Mouse (Mus musculus) bone marrow macrophage, adult 2 months (primary cell): ENCODE results near the gene Gm17268. TPM values are rescaled to one million over a fixed set of nuclear protein-coding genes. Genes with fewer than 3 reads are reported as not detected.

Experiments
- H3K27ac ChIP-seq: 2 replicates; pipeline ENCODE4 v1.5.1; 2012; ENCODE audit warnings: low read depth, low read length; ENCODE audit not compliant: insufficient read depth
- H3K4me1 ChIP-seq: 2 replicates; pipeline ENCODE4 v1.6.1; 2012; ENCODE audit warnings: low read length; ENCODE audit not compliant: control insufficient read depth, insufficient read depth
- H3K4me3 ChIP-seq: 2 replicates; pipeline ENCODE4 v1.5.1; 2012; ENCODE audit warnings: mild to moderate bottlenecking, low read length, moderate library complexity; ENCODE audit not compliant: insufficient read depth
- CTCF ChIP-seq: IDR thresholded peaks from 2 replicates; pipeline ENCODE4 v1.5.1; 2012; ENCODE audit warnings: low read depth, mild to moderate bottlenecking, low read length, moderate library complexity
- POLR2A ChIP-seq: IDR thresholded peaks from 2 replicates; pipeline ENCODE4 v1.6.1; 2012; ENCODE audit warnings: mild to moderate bottlenecking, low read depth, low read length, borderline replicate concordance
- polyA plus RNA-seq: library from polyadenylated mRNA; stranded (reverse); fragments of >200 nt; gene quantifications from 2 replicates; pipeline ENCODE4 v1.2.4, GENCODE M21; 2012; ENCODE audit not compliant: missing spikeins, insufficient read depth, insufficient read length

Gm17268 gene
- polyA plus RNA-seq, 1 experiment: not detected

GRCm38 (mm10) chr11:82011411-82012193, 26.8 kb downstream of the Gm17268 start:
- H3K4me1 ChIP-seq: peaks cover 63% of the 10 kb centered on the region
- no peak for TF ChIP-seq POLR2A
- H3K4me3 ChIP-seq: no peak overlapping the region
- no peak overlapping the region for H3K27ac ChIP-seq

- Histone ChIP-seq H3K27ac (no peak overlapping the region), H3K4me3 (no peak overlapping the region), H3K4me1 (peaks cover 60% of the 10 kb centered on the region)
- TF ChIP-seq CTCF (no peak), POLR2A (no peak)
Observed at GRCm38 (mm10) chr11:82010115-82010514, 28.2 kb downstream of the Gm17268 start.

GRCm38 (mm10) chr11:82006796-82007423, 31.5 kb downstream of the Gm17268 start:
- TF ChIP-seq CTCF (no peak), POLR2A (no peak)
- peak overlapping the region; percentile 52 for H3K4me3 ChIP-seq
- H3K27ac ChIP-seq: peak overlapping the region; percentile 98

GRCm38 (mm10) chr11:82004810-82005209, 33.6 kb downstream of the Gm17268 start:
- peaks cover 72% of the 10 kb centered on the region for H3K4me1 ChIP-seq
- H3K27ac ChIP-seq: peak overlapping the region; percentile 92
- TF ChIP-seq CTCF: no peak
- no peak for TF ChIP-seq POLR2A
- no peak overlapping the region for H3K4me3 ChIP-seq

More at GRCm38 (mm10) chr11:82006796-82007423, 31.5 kb downstream of the Gm17268 start:
- H3K4me1 ChIP-seq: peaks cover 73% of the 10 kb centered on the region

- TF ChIP-seq CTCF (no peak), POLR2A (no peak)
- Histone ChIP-seq H3K4me1 (peaks cover 65% of the 10 kb centered on the region), H3K4me3 (no peak overlapping the region), H3K27ac (no peak overlapping the region)
Observed at GRCm38 (mm10) chr11:82000581-82000980, 37.8 kb downstream of the Gm17268 start.

GRCm38 (mm10) chr11:81999469-81999868, 38.9 kb downstream of the Gm17268 start:
- H3K4me1 ChIP-seq: peaks cover 58% of the 10 kb centered on the region
- TF ChIP-seq POLR2A: no peak
- no peak for TF ChIP-seq CTCF
- H3K4me3 ChIP-seq: no peak overlapping the region
- no peak overlapping the region for H3K27ac ChIP-seq

GRCm38 (mm10) chr11:81998646-81999045, 39.7 kb downstream of the Gm17268 start:
- TF ChIP-seq CTCF (no peak), POLR2A (no peak)
- no peak overlapping the region for H3K4me3 ChIP-seq
- H3K27ac ChIP-seq: no peak overlapping the region
- H3K4me1 ChIP-seq: peaks cover 49% of the 10 kb centered on the region

GRCm38 (mm10) chr11:81997085-81997484, 41.3 kb downstream of the Gm17268 start:
- Histone ChIP-seq H3K27ac (peak overlapping the region; percentile 8; the same call in 1 of the 2 replicates), H3K4me1 (peaks cover 43% of the 10 kb centered on the region), H3K4me3 (no peak overlapping the region)
- no peak for TF ChIP-seq POLR2A
- no peak for TF ChIP-seq CTCF

- H3K4me1 ChIP-seq: peaks cover 36% of the 10 kb centered on the region
- no peak overlapping the region for H3K27ac ChIP-seq
- TF ChIP-seq POLR2A (no peak), CTCF (peak; percentile 100)
- no peak overlapping the region for H3K4me3 ChIP-seq
Observed at GRCm38 (mm10) chr11:81996172-81996841, 42.1 kb downstream of the Gm17268 start.

- no peak overlapping the region for H3K4me3 ChIP-seq
- TF ChIP-seq POLR2A (no peak), CTCF (peak; percentile 61)
Observed at GRCm38 (mm10) chr11:81983146-81983545, 55.2 kb downstream of the Gm17268 start.

More at GRCm38 (mm10) chr11:81983146-81983545, 55.2 kb downstream of the Gm17268 start:
- H3K27ac ChIP-seq: no peak overlapping the region
- no peaks in the 10 kb centered on the region for H3K4me1 ChIP-seq
